Mouse (Mus musculus): ENCODE measurements around the gene Slc7a6. TPM values are rescaled to one million over a fixed set of nuclear protein-coding genes. Genes with fewer than 3 reads are reported as not detected.

Gene Slc7a6
- total RNA-seq (2014; rRNA removed) (29.9 and 43.6 TPM in 2 replicates), polyA plus RNA-seq (2015; fragmentation: Nextera tagmentation; extraction: Ambion mirVana) (48.9 and 50.8 TPM in 2 replicates)

GRCm38 (mm10) chr8:106168356-106169016 lies at the start of gene Slc7a6:
Slc7a6 (plus strand) TSS chr8:106168857.
- Histone ChIP-seq H3K4me1 (ENCODE audit: insufficient read depth) (peaks cover 7% of the 10 kb centered on the region; the same call in 1 of the 2 replicates), H3K27ac (ENCODE audit: low read depth, low read length) (peak within 1 kb of the TSS; percentile 93), H3K4me2 (ENCODE audit: low read depth) (peak within 1 kb of the TSS; percentile 87), H3K4me3 (ENCODE audit: low read depth, low read length) (peak within 1 kb of the TSS; percentile 88), H3K27me3 (ENCODE audit: insufficient read depth, low read length) (no peaks in the 10 kb centered on the region), H3K9ac (peak within 1 kb of the TSS; percentile 87), H3K36me3 (ENCODE audit: insufficient read depth) (peaks cover 11% of the 10 kb centered on the region), H3K9me3 (ENCODE audit: low read length) (no peaks in the 10 kb centered on the region)
- peak; percentile 94 for ATAC-seq
- peak; percentile 17; the same call in 1 of the 2 replicates for TF ChIP-seq CTCF (IDR thresholded peaks at IDR 0.05; ENCODE audit: low read depth)
- peak; percentile 92 for DNase-seq
- WGBS = under 1% methylated on average over 55 of the region's 59 CpGs

GRCm38 (mm10) chr8:106123443-106123842 lies 45.2 kb upstream of the Slc7a6 start:
- no peak for TF ChIP-seq CTCF (IDR thresholded peaks at IDR 0.05; ENCODE audit: low read depth)
- no peaks in the 10 kb centered on the region for H3K9me3 ChIP-seq (ENCODE audit: low read length)
- 82% methylated on average over 3 of the region's 3 CpGs for WGBS

GRCm38 (mm10) chr8:106126055-106126454 lies 42.6 kb upstream of the Slc7a6 start:
- H3K4me3 ChIP-seq (ENCODE audit: low read depth, low read length) = no peak overlapping the region
- H3K27ac ChIP-seq (ENCODE audit: low read depth, low read length) = no peak overlapping the region
- WGBS = 73% methylated on average over 1 of the region's 1 CpGs
- H3K27me3 ChIP-seq (ENCODE audit: insufficient read depth, low read length) = no peaks in the 10 kb centered on the region
- no peaks in the 10 kb centered on the region; the same call in 1 of the 2 replicates for H3K4me1 ChIP-seq (ENCODE audit: insufficient read depth)
- H3K9ac ChIP-seq = no peak overlapping the region
- ATAC-seq (no peak), DNase-seq (no peak)
- H3K4me2 ChIP-seq (ENCODE audit: low read depth) = no peak overlapping the region
- TF ChIP-seq CTCF (IDR thresholded peaks at IDR 0.05; ENCODE audit: low read depth) = no peak
- no peaks in the 10 kb centered on the region for H3K9me3 ChIP-seq (ENCODE audit: low read length)
- H3K36me3 ChIP-seq (ENCODE audit: insufficient read depth) = peaks cover 15% of the 10 kb centered on the region

More at GRCm38 (mm10) chr8:106123443-106123842, 45.2 kb upstream of the Slc7a6 start:
- Histone ChIP-seq H3K27me3 (ENCODE audit: insufficient read depth, low read length) (no peaks in the 10 kb centered on the region), H3K4me1 (ENCODE audit: insufficient read depth) (no peaks in the 10 kb centered on the region; the same call in 1 of the 2 replicates), H3K4me2 (ENCODE audit: low read depth) (no peak overlapping the region), H3K9ac (no peak overlapping the region), H3K36me3 (ENCODE audit: insufficient read depth) (peaks cover 13% of the 10 kb centered on the region), H3K4me3 (ENCODE audit: low read depth, low read length) (no peak overlapping the region), H3K27ac (ENCODE audit: low read depth, low read length) (no peak overlapping the region)
- DNase-seq (no peak), ATAC-seq (no peak)

- 82% methylated on average over 3 of the region's 3 CpGs for WGBS
- H3K9me3 ChIP-seq (ENCODE audit: low read length) = no peaks in the 10 kb centered on the region
- no peaks in the 10 kb centered on the region; the same call in 1 of the 2 replicates for H3K4me1 ChIP-seq (ENCODE audit: insufficient read depth)
- H3K4me2 ChIP-seq (ENCODE audit: low read depth) = no peak overlapping the region
- no peak overlapping the region for H3K27ac ChIP-seq (ENCODE audit: low read depth, low read length)
- H3K4me3 ChIP-seq (ENCODE audit: low read depth, low read length) = no peak overlapping the region
- H3K27me3 ChIP-seq (ENCODE audit: insufficient read depth, low read length) = no peaks in the 10 kb centered on the region
- ATAC-seq (no peak), DNase-seq (no peak)
- no peak overlapping the region for H3K9ac ChIP-seq
- peaks cover 21% of the 10 kb centered on the region for H3K36me3 ChIP-seq (ENCODE audit: insufficient read depth)
- no peak for TF ChIP-seq CTCF (IDR thresholded peaks at IDR 0.05; ENCODE audit: low read depth)
Measured at GRCm38 (mm10) chr8:106127054-106127453, 41.6 kb upstream of the Slc7a6 start.

- no peaks in the 10 kb centered on the region; the same call in 1 of the 2 replicates for H3K4me1 ChIP-seq (ENCODE audit: insufficient read depth)
- H3K36me3 ChIP-seq (ENCODE audit: insufficient read depth) = peaks cover 27% of the 10 kb centered on the region
- H3K27ac ChIP-seq (ENCODE audit: low read depth, low read length) = no peak overlapping the region
- H3K9me3 ChIP-seq (ENCODE audit: low read length) = no peaks in the 10 kb centered on the region
- DNase-seq = no peak
- WGBS = 92% methylated on average over 10 of the region's 10 CpGs
- H3K4me2 ChIP-seq (ENCODE audit: low read depth) = no peak overlapping the region
- TF ChIP-seq CTCF (IDR thresholded peaks at IDR 0.05; ENCODE audit: low read depth) = no peak
- H3K4me3 ChIP-seq (ENCODE audit: low read depth, low read length) = no peak overlapping the region
- no peaks in the 10 kb centered on the region for H3K27me3 ChIP-seq (ENCODE audit: insufficient read depth, low read length)
- no peak overlapping the region for H3K9ac ChIP-seq
- ATAC-seq = no peak
Measured at GRCm38 (mm10) chr8:106127882-106128410, 40.7 kb upstream of the Slc7a6 start.

- H3K36me3 ChIP-seq (ENCODE audit: insufficient read depth) = peaks cover 27% of the 10 kb centered on the region
- H3K27ac ChIP-seq (ENCODE audit: low read depth, low read length) = no peak overlapping the region
- H3K27me3 ChIP-seq (ENCODE audit: insufficient read depth, low read length) = peaks cover 7% of the 10 kb centered on the region
- H3K4me3 ChIP-seq (ENCODE audit: low read depth, low read length) = no peak overlapping the region
- H3K4me2 ChIP-seq (ENCODE audit: low read depth) = no peak overlapping the region
- no peak for TF ChIP-seq CTCF (IDR thresholded peaks at IDR 0.05; ENCODE audit: low read depth)
- no peak for ATAC-seq
- DNase-seq = no peak
- H3K4me1 ChIP-seq (ENCODE audit: insufficient read depth) = no peaks in the 10 kb centered on the region; the same call in 1 of the 2 replicates
- H3K9ac ChIP-seq = no peak overlapping the region
- no peaks in the 10 kb centered on the region for H3K9me3 ChIP-seq (ENCODE audit: low read length)
Measured at GRCm38 (mm10) chr8:106129232-106129930, 39.3 kb upstream of the Slc7a6 start.

- no peaks in the 10 kb centered on the region for H3K9me3 ChIP-seq (ENCODE audit: low read length)
- H3K36me3 ChIP-seq (ENCODE audit: insufficient read depth) = peaks cover 27% of the 10 kb centered on the region
- WGBS = 90% methylated on average over 2 of the region's 2 CpGs
- DNase-seq = no peak
- no peak overlapping the region for H3K4me2 ChIP-seq (ENCODE audit: low read depth)
- TF ChIP-seq CTCF (IDR thresholded peaks at IDR 0.05; ENCODE audit: low read depth) = no peak
- ATAC-seq = no peak
- H3K27ac ChIP-seq (ENCODE audit: low read depth, low read length) = no peak overlapping the region
- H3K27me3 ChIP-seq (ENCODE audit: insufficient read depth, low read length) = peaks cover 13% of the 10 kb centered on the region
- H3K4me1 ChIP-seq (ENCODE audit: insufficient read depth) = no peaks in the 10 kb centered on the region; the same call in 1 of the 2 replicates
- H3K4me3 ChIP-seq (ENCODE audit: low read depth, low read length) = no peak overlapping the region
- H3K9ac ChIP-seq = no peak overlapping the region
Measured at GRCm38 (mm10) chr8:106129997-106130396, 38.7 kb upstream of the Slc7a6 start.

All from forebrain, postnatal 0 days (tissue).